Mouse (Mus musculus) cortical plate, adult 2 months (tissue): ENCODE measurements at regions not wholly inside any gene's neighbourhood (a gene's known extent, or its start where the extent isn't known, plus 50 kb on each side); places are given as distances from the start of the nearest gene placed in this dataset.

Source experiments
- CTCF ChIP-seq: fragments of 200-500 bp; IDR thresholded peaks from 2 replicates; pipeline ENCODE4 v1.5.1; 2011; ENCODE audit warnings: mild to moderate bottlenecking, control low read depth, low read length; ENCODE audit not compliant: insufficient read depth; ENCODE audit errors: extremely low read depth
- POLR2A ChIP-seq: fragments of 200-500 bp; IDR thresholded peaks from 2 replicates; pipeline ENCODE4 v1.6.1; 2011; ENCODE audit warnings: mild to moderate bottlenecking, low read length, control low read depth; ENCODE audit not compliant: insufficient read depth; ENCODE audit errors: extremely low read depth

- TF ChIP-seq CTCF (no peak), POLR2A (no peak)
Measured at GRCm38 (mm10) chr4:152990266-152990665, 492.3 kb downstream of the Ajap1 start.
